Mouse (Mus musculus): ENCODE results near the gene Miga1. TPM values are rescaled to one million over a fixed set of nuclear protein-coding genes. Genes with fewer than 3 reads are reported as not detected.

Miga1 gene
- total RNA-seq, 1 experiment from 2014 or later, result 30.8 TPM

DNA sequence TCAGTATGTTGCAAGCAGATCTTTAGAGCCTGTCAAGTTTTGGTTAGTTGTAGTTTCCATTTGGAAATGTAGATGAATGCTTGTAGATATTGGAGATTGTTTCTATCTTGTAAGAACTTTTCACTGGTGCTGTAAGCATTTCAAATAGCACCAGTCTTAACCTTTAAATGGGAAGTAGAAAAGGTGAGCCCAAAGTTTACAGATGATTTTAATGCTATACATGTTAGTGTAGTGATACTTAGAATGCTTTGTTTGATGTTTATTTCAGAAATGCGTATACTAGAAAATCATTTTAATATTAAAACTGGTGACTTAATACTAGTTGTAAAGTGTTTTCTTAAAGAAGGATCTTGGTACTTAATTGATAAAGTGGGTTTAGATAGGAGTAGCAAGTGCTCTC is 104.4 kb downstream of the Miga1 start:
- no peak for ATAC-seq (replicated peaks in 1 of 2; ENCODE audit: insufficient read depth in 1 of 2, low FRiP score in 2 of 2, low TSS enrichment in 1 of 2, low read depth in 1 of 2, poor library complexity in 2 of 2, severe bottlenecking in 2 of 2)

DNA sequence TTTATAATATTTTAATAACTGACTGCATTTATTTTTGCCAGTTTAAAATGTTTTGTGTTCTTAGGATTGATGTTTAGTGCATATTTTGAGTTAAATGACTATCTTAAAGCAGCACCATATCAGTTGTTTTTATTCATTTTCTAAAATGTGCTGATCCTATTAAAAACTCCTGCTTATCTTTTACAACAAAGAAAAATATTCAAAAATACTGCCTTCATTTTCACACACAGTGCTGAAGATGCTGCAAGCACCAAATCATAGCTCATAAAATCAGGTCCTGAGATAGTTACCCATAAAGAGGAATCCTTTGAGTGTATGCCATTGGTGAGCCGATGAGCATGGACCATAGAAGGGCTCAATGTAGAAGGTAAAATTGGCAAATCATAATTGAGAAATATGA is 105.0 kb downstream of the Miga1 start:
- no peak for ATAC-seq (replicated peaks in 1 of 2; ENCODE audit: insufficient read depth in 1 of 2, low FRiP score in 2 of 2, low TSS enrichment in 1 of 2, low read depth in 1 of 2, poor library complexity in 2 of 2, severe bottlenecking in 2 of 2)

DNA sequence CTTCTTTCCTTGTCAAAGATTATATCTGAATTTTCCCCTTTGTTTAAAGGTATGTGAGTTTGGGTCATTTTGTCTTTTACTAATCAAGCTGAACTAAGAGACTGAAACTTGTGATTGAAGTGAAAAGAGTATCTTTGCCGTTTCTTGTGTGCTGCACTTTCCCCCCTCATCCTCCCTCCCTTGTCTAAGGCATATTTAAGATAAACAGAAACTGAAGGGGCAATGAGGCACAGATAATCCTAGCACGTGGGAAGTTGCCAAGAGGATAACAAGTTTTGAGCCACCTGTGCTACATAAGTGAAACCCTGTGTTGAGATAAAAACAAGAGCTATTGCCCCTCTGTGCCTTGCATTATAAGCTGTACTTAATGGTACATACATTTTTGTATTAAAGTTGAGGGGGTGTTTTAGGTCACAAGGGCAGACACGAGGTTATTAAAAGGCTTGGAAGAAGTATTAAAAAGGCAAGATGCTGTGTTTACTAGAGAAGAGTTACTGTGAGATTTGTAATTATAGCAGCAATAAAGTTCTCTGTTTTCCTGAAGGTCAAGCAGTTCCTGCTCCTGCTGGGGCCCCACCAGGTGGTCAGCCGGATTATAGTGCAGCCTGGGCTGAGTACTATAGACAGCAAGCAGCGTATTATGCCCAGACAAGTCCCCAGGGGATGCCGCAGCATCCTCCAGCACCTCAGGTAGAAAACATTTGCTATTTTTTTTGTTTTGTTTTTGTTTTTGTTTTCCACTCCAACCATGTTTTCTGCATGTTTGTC is 108.7 kb downstream of the Miga1 start:
- ATAC-seq (replicated peaks in 1 of 2; ENCODE audit: insufficient read depth in 1 of 2, low FRiP score in 2 of 2, low TSS enrichment in 1 of 2, low read depth in 1 of 2, poor library complexity in 2 of 2, severe bottlenecking in 2 of 2), result peak in 1 of 2 experiments; percentile 21; a peak in 1 of 4 replicates

DNA sequence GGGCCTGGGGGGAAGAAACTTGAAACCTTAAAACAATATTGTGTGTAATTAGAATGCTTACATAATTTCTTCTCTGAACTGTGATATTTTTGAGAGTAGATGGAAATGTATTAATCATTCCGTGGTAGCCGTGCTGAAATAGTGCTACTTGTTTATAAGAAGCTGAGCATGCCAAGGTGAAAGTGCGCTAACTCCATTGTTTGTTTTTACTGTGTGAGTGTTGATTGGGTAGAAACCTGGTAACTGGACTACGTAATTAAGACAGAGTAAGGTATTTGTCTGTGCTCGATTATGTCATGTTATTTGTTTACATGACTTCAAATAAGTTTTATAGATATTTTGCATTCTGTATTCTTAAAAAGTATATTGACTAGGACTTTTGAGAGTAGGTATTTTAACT is 110.9 kb downstream of the Miga1 start:
- ATAC-seq (replicated peaks in 1 of 2; ENCODE audit: insufficient read depth in 1 of 2, low FRiP score in 2 of 2, low TSS enrichment in 1 of 2, low read depth in 1 of 2, poor library complexity in 2 of 2, severe bottlenecking in 2 of 2), result no peak

DNA sequence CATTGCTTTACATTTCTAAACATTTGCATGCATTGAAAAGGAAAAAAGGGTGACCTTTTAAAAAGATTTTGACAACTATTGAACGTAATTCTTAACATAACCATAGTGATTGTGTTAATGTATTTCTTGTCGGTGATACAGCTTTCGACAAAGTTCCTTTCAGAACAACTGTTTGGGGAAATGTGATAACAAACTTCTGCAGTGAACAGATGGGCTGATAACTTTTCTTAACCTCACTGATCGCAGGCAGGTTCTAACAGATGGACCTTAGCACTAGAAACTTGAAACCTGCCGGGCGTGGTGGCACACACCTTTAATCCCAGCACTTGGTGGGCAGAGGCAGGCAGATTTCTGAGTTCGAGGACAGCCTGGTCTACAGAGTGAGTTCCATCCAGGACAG is 111.4 kb downstream of the Miga1 start:
- ATAC-seq (replicated peaks in 1 of 2; ENCODE audit: insufficient read depth in 1 of 2, low FRiP score in 2 of 2, low TSS enrichment in 1 of 2, low read depth in 1 of 2, poor library complexity in 2 of 2, severe bottlenecking in 2 of 2), result no peak

DNA sequence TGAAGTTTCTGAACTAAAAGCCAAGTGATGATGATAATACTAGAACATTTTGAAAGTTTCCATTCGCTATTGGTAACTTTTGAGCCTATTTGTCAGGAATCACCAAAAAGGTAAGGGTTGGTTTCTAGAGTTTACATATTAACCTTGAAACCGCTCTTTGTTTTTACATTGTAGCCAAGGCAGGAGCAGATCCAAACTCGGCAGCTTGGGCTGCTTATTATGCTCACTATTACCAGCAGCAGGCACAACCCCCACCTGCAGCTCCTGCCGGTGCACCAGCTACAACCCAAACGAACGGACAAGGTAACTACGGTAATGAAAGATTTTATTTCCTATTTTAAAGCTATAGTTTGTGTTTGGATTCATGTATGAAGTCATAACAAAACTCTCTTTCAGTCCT is 114.3 kb downstream of the Miga1 start:
- no peak for ATAC-seq (replicated peaks in 1 of 2; ENCODE audit: insufficient read depth in 1 of 2, low FRiP score in 2 of 2, low TSS enrichment in 1 of 2, low read depth in 1 of 2, poor library complexity in 2 of 2, severe bottlenecking in 2 of 2)

DNA sequence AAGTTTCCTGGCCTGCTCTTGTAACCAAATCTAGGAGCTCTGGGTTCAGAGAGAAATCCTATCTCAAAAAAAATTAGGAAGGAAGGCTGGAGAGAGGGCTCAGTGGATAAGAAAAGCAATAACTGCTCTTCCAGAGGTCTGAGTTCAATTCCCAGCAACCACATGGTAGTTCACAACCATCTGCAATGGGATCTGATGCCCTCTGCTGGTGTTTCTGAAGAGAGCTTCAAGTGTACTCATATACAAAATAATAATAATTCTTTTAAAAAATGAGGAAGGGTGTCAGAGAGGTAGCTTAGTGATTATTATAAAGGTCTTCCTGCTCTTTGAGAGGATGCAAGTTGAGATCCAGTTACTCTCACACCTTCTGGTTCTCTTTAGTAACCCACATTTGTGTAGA is 115.3 kb downstream of the Miga1 start:
- ATAC-seq (replicated peaks in 1 of 2; ENCODE audit: insufficient read depth in 1 of 2, low FRiP score in 2 of 2, low TSS enrichment in 1 of 2, low read depth in 1 of 2, poor library complexity in 2 of 2, severe bottlenecking in 2 of 2), result no peak

Other genes with a start within 250 kb of the Miga1 start
- not detected in 2 replicates for gene Gipc2, start 174.2 kb downstream of the Miga1 start, total RNA-seq (2017)
- gene Dnajb4, start 130.1 kb downstream of the Miga1 start, total RNA-seq (2017), result 85.7 and 94.4 TPM in 2 replicates
- gene Fubp1, start 130.0 kb downstream of the Miga1 start, total RNA-seq (2017), result 288 and 297 TPM in 2 replicates
- 1.5 and 2.3 TPM in 2 replicates for gene Nexn, start 74.1 kb downstream of the Miga1 start, total RNA-seq (2017)
- gene Usp33, start 6.1 kb upstream of the Miga1 start, total RNA-seq (2017), result 58.0 and 72.5 TPM in 2 replicates
- gene Zzz3, start 55.1 kb upstream of the Miga1 start, total RNA-seq (2017), result 92.6 and 113 TPM in 2 replicates